Mouse (Mus musculus): ENCODE measurements around the gene Hk2. TPM values are rescaled to one million over a fixed set of nuclear protein-coding genes. Genes with fewer than 3 reads are reported as not detected.
A peak's percentile ranks its signal among the peaks of the same experiment; 100 is the strongest.

Hk2 gene
- total RNA-seq (2021): 100 to 1,000 TPM; 192 to 236 TPM
- long read RNA-seq, experiment 1, full-length matches to known transcripts: 2 of 96 reads
- long read RNA-seq, experiment 1, partial matches to known transcripts: 48 of 96 reads
- long read RNA-seq, experiment 1, other reads (novel, unspliced or antisense): 46 of 96 reads
- long read RNA-seq, experiment 2, full-length matches to known transcripts: 13 of 101 reads
- long read RNA-seq, experiment 2, partial matches to known transcripts: 22 of 101 reads
- long read RNA-seq, experiment 2, other reads (novel, unspliced or antisense): 66 of 101 reads

DNA sequence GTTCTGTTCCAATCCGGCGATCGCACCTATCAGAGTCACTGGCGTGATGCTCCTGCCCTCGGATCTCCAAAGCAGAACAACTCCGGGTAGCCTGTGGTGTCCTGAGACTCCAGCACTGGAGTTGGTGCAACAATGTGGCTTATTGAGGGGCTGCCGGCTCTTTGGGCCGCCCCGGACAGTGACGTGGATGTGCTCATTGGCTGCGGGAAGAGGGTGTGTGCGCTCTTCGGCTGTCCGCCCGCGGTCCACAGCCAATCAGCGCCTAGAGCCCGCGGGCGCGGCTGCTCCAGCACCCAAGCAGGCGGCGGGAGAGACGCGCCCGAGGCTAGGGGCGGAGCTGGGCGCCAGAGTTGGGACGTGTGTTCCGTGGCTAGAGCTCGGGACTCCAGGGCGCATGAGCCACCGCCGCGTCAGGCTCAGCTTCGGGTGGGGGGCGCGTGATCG lies at the start of gene Hk2:
Gene Hk2 (minus strand): TSS at position 134 of the 444 bp plus-strand sequence.
- peak; percentile 95 for DNase-seq

DNA sequence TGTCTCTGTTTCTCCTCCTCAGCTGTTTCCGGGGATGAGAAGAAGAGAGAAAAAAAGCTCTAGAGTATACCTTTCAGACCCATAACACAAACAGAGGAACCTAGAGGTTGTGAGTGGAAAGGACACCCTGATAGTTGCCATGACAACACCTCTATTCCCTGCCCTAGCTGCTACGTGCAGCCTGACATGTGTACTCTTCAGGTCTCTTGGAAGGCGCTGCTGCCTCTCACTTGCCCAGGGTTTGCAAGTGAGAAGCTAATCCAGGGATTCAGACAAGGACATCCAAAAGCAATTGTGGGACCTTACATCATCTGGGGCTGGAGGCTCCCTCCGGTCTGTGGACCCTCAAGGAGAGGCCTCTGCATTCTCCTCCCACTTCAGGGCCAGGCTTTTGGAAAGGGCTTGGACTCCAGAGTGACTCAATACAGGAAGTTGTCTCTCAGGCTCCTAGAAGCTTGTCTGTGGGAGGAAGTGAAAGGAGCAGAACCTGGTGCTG lies 47.6 kb upstream of the Hk2 start:
- no peak for DNase-seq

DNA sequence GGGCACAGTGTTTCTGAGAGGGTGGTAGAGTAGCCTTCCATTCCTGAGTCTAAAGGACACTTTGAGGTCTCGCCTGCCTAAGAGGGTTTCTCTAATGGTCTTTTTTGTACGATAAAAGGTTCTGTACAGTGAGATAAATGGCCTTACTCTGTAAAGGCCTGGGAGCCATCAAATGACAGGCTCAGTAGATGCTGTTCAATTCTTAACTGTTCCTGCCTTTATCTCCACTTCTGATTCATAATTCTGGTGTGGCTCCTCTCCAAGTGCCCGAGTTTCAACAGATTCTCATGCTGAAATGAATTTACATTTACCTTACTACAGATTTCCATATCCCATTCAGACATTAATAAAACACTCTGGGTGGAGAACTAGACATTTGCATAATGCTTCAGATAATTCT lies 46.5 kb upstream of the Hk2 start:
- no peak for DNase-seq

DNA sequence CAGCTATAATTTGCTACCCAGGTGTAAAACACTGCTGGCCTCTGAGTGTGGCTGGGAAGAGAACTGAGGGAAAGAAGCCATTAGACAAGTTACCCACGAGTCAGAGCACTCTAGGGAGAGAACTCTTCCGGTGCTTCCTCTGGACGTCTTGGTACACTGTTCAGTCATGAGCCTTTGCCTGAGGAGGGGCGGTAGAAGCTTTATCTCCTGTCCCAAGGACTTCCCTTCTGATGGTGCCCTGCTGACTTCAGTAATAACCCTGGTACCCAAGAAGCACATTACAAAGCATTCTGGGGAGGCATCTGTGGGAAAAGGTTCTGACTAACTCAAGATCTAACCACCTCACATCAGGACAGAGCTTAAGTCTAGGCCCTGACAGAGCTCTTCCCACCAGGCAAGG lies 40.6 kb upstream of the Hk2 start:
- no peak for DNase-seq

DNA sequence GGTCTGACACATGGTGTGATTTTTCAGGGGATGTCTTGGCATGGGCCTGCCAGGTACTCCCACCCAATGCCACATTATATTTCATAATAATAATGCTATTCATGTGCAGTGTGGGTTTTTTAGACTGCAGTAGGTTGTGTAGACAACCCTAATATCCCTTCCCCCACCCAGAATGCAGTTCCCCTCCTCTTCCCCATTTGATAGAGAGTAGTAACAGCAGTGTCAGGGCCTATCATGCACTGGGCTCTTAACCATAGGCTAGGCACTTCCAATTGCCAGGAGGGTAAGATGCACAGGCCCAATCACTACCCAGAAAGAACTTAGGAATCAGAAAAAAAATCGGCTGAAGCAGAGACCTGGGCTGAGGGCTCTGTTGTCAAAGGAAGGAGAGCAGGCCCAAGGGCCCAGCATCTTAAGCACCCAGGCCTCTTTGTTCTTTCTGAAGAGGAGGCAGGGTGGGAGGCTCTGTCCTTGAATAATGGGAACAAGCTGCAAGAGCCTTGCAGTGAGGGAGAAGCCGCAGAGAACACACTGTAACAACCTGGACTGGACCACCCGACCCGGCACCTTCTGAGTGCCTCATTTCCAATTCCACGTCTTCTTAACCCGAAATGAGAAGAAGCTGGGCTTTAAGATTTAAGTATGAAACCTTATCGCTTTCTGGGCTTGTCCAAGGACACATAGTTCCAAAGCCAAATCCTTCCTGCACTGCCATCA lies 33.9 kb upstream of the Hk2 start:
- no peak for DNase-seq

DNA sequence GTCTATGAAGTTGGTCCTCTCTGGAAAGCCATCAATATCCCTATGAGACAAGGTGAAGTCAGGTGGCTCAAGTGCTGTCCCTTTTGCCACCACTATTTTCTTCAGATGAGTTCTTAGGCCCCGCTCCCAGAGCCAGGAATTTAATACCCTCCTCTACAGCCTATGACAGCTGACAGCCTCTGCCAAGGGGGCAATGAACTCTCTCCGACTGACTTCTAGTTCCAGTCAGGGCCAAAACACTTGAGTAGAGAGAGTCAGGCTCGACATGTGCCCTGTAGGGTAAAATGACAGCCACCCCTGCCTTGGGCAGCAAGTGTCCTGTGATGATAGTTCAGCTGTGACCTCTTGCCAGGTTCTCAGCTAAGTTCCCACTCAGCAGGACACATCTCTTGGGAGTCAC lies 32.7 kb upstream of the Hk2 start:
- peak; percentile 74 for DNase-seq

DNA sequence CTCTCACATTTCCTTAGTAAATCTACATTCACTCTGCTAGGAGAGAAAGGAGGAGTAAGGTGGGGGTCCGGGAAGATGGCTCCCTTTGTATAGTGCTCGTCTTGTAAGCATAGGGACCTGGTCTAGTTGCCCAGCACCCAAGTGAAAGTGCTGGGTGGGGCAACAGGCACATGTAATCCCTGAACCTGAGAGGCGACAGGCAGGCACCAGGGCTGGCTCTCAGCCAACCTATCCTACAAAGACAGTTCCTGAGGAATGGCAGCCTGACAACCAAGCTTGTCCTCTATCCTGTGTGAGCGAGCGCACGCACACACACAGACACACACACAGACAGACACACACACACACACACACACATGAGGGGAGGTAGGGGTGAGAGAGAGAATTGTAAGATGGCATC lies 32.2 kb upstream of the Hk2 start:
- no peak for DNase-seq

DNA sequence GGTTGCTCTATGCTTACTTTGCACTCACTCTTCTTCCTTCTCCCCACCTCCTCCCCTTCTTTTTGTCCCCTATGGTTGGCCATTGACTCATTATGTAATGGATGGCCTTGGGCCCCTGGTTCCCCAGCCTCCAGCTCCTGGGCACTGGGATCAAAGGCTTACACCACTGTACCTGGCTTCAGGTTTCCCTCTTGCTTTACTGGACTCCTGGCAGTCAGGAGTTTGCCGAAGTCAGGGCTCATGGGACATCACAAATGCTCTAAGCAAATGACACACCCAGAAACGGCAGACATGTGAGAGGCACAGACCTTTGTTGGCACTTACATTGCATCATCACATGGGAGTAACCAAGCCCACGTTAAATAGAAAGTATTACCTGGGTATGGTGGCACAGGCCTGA lies 31.6 kb upstream of the Hk2 start:
- no peak for DNase-seq

DNA sequence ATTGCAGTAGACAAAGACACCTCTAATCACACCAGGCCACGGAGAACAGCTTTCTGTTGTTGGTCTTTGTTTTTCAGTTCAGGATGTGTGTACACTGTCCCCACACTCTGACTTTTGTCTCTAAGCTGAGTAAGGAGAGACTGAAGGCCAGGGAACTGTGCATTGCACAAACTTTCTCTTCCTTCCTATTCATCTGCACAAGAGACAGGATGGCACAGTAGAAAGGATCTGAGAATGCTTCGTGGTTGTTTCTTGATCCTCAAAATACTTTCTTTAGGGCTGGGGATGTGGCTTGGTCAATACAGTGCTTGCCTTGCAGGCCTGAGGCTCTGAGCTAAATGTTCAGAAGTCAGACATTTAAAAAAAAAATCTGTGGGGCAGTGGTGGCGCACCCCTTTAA lies 30.7 kb upstream of the Hk2 start:
- DNase-seq: no peak

DNA sequence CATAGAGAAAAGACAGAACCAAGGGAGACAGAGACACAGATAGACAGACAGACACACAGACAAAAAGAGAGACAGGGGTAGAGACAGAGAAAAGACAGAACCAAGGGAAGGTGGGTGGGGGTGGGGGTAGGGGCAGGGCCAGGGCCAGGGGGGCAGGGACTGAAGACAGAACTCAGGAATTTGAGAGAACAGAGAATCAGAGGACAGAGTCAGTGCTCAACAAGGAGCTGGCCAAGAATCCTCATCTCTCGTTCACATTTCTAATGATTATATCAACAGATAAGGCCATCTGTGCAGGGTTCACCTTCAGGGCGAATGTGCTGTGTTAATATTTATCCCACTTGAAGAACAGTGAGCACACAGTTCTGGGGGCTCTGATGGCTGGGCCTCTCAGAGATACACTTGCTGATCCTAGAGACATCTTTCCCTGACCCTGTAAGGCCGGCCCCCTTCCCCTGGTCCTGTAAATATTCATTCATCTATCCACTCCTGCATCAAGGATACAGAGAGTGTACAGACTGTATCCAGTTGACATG lies 24.0 kb upstream of the Hk2 start:
- DNase-seq: no peak

DNA sequence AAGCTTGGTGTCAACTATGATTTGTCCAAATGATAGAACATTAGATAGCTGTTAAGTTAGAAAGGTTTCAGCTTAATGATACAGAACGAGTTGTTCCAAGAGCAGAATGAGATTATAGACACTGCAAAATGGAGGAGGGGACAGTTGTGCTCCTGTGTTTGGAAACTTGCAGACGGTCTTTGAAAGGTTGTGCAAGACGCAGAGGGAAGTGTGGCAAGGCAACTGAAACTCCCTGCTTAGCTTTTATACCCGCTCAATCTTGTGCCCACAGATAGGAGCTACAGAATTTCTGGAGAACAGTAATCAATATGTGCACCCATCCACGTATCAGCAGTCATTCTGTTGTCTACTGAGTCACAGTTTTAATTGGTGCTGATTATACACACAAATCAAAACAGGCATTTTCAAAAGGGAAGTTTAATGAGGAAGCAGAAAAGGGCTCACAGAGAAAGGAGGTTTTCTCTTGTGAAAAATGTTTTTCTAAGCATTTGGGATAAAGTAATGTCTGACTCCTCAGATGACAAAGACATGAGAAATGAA lies 23.1 kb upstream of the Hk2 start:
- DNase-seq: no peak

DNA sequence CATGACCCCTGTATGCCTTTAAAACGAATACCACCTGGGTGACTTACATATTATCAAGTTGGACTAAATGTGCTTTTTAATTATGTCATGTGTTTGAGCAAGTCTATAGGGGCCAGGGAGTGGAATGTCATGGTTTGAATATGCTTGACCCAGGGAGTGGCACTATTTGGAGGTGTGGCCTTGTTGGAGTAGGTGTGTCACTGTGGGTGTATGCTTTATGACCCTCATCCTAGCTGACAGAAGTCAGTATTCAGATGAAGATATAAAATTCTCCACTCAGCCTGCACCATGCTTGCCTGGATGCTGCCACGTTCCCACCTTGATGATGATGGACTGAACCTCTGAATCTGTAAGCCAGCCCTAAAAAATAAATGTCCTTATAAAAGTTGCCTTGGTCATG lies 16.6 kb upstream of the Hk2 start:
- DNase-seq: no peak

DNA sequence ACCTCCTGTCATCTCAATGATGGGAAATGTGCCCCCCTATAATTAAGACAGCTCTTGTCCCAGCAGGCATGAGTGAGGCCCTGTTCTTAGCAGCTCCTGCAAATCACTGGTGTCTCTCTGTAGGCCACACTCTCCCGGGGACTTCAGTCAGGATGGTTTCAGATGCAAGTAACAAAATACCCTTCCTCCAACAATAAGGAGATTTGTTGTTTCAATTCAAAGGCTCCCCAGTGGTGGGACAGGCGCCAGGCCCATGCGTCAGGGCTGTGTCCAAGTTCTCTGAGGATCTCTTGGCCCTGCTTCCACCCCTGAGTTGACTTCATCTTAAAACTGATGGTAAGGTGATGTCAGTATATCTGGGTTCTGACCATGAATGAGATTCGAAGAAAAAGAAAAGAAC lies 9.7 kb upstream of the Hk2 start:
- DNase-seq: no peak

DNA sequence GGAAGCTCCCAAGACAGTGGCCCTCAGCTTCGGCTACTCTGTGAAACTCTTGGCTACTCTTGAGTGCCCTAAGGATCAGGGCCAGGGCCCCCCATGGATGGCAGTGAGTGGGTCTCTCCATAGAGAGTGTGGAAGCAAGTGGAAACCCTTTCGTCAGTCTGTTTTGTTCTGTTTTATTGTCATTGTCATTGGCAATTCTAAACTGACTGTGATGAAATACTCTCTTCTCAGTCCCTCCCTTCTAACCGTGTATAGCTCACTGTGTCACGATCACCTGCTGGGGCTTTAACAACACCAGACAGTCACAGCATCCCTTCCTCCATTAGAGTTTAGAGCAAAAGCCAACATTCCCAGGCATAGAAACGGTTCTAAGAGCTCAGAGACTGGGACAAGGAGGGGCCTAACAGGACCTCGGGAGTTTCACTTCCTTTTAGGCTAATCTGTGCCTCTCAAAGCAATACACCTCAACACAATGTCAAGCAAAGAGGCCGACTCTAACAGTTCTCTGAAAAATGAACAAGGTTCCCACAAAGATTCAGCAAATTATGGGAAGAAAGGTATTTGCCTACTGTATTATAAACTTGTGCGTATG lies 6.6 kb upstream of the Hk2 start:
- no peak for DNase-seq

DNA sequence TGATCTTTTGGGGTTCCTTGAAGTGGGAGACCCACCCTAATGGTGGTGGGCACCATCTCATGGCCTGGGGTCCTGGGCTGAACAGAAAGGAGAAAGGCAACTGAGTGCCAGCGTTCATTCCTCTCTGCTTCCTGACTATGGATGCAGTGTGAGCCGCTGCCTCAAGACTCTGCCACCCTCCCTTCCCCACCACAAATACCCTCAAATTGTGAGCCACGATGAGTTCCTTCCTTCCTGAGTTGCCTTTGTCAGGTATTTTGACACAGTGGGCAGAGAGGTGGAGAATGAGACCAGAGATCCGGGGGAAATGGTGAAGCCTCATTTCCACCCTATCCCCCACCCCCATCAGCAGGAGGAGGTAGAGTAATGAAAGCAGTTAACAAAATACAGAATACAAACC lies 6.1 kb upstream of the Hk2 start:
- no peak for DNase-seq

DNA sequence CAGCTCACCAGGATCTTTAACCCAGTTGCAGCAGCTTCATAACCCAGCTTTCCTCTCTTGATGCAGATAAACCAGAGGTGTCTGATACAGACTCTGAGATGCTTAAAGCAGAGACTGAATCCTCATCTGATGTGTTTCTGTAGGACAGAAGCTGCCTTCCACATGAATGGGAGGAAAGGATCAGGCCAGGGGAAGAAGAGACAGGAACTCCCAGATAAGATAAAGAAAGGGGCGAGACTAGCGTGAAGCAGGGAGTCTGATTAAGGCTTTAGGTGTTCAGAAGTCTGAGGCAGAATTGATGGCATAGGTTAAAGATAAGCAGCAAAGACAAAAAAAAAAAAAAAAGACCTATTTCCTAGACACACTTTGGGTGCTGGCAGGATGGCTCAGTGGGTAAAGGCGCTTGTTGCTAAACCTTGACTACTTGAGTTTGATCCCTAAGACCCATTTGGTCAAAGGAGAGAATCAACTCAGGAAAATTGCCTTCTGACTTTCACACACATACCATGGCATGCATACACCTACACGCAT lies 2.9 kb upstream of the Hk2 start:
- no peak for DNase-seq

DNA sequence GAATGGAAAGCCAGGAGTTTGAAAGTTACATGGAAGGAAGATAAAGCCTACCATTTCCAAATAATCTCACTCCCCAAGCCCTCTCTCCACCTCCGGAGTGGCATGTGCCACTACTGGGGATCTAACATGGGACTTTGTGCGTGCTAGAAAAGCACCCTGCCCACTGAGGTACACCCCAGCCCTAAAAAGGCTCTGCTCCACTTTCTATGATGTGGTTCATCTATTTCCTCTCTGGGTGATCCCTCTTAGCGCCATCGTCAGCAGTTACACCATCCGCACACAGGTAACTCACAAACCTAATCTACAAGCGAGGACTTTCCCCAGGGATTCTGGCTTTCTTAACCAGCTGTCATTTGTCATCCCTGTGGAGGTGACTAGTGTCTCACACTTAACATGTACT lies 1.1 kb upstream of the Hk2 start:
- DNase-seq: no peak

DNA sequence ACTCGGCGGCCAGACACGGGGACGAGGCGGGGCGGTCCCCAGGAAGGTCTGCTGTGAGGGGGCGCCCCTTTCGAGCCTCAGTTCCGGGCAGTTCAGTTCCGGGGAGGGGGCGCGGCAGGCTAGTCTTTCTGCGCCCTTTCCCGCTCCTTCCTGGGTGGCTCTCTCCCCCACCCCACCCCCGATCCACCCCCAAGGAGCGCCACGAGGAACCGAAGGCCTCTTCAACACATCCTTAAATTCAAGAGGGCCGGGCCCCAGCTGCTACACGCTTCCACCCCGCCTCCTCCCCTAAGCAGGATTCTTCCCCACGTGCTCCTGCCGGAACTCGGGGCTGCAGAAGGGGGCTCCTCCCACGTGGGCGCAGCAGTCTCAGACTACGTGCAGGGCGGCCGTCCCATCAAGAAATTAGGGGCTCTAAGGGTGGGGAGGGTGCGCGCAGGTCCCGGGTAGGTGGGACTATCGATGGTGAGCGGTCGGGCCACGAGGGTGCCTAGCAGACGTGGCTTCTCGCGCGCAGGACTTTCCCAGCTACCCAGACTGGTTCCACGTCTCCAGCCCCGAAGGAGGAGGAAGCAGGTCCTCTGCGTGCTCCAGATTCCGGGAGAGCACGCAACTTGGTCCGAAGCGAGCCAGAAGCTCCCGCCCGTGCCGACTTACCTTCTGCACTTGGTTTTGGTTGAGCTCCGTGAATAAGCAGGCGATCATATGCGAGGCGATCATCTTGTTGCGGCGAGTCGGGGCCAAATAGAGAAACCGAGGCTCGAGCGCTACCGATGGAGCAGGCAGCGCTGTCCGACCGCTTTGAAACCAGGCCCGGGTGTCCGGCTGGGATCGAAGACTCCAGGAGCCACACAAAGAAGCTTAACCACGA lies 758 bp downstream of the Hk2 start:
- DNase-seq: peak; percentile 45

DNA sequence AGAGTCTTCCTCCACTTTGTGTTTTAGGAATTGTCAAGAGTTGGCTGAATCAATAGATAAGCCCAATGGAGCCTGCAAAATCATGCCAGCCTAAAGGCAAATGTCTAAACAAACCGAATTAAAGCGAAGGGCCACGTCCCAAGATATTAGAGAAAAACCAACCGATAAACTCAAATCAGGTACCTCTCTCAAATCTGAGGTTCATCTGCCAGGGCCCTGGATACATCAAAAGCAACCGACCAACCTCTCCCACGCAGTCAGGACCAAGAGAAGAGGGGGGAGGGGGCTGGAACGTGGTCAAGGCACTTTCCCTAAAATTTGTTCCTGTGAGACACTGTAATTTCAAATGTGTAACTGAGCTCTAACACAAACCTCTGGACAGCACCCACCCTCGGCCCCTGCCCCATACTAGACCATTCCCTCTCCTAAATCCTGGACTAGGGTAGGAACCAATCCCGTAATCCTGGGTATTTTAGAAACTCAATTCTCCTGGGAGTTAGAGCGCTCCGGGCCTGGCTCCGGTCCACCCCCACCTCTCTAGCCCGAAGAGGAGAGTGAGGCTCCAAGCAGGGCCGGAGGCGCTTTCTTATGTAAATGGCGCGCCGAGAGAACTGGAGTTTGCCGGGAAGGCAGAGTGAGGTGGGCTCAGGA lies 1.7 kb downstream of the Hk2 start:
- no peak for DNase-seq

DNA sequence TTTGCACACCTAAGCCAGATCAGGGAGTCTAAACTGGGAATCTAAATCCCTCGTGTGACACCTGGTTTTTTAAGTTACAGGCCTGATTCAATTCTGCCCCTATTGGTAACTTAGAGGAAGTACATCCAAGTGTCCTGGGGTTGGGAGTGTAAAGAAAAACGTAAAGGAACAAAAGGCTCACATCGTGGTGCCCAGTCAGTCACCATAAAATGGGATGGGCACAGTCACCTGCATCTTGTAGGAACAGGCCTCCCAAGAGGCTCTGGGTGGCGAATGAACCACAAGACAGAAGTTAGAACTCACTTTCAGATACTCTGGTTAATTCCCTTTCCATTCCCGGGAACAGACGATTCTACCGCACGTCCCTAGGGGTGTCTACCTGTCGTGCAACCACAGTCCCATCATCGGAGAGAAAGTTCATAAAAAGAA lies 2.3 kb downstream of the Hk2 start:
- no peak for DNase-seq

DNA sequence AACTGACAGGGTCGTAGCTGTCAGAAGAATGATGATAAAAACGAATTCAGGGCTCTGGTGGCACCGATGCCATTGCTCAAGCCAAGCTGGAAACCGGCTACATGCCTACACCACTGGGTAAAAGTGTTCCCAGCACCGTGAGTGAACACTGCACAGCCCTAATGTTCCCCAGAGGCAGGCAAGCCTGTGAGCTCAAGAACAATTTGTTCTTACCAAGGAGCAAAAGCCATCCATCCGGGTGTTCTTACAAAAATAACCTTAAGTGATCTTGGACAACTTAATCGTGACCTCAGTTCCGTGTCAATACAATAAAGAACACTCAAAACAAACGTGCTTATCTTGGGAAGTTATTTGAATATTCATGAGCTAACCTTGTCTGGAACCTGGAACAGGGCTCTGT lies 3.2 kb downstream of the Hk2 start:
- no peak for DNase-seq
